Mouse (Mus musculus): ENCODE measurements around the gene Fanci.

The Fanci gene

GRCm38 (mm10) chr7:79387140-79387539, 4.6 kb upstream of the Fanci start:
- in situ Hi-C loops (cut with MseI, MboI): no loop called here

- in situ Hi-C loops (cut with MseI, MboI): no loop called here
Observed at GRCm38 (mm10) chr7:79387991-79388390, 3.7 kb upstream of the Fanci start.

DNA sequence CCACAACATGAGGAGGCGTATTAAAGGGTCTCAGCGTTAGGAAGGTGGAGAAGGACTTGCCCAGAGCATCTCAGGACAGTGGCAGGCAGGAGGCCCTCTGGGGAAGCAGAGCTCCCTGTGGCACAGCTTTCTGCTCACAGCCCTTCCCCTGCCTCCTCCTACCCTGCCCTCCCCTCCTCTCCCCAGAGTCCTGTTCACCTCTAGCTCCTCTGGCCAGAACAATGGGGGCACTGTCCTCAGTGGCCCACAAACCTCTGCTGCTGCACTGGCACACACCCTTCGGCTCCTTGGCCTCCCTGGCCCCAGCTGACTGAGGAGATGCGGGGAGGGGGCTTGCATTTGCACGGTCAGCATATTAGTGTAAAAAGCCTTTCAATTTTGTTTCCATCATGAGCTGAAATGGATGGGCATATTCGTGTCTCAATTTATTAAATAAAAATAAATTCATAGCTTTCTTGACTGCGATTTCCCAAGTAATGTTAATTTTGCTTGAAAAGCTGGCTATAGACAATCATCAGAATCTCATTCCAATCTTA, 3.0 kb upstream of the Fanci start:
- in situ Hi-C loops (cut with MseI, MboI): no loop called here

DNA sequence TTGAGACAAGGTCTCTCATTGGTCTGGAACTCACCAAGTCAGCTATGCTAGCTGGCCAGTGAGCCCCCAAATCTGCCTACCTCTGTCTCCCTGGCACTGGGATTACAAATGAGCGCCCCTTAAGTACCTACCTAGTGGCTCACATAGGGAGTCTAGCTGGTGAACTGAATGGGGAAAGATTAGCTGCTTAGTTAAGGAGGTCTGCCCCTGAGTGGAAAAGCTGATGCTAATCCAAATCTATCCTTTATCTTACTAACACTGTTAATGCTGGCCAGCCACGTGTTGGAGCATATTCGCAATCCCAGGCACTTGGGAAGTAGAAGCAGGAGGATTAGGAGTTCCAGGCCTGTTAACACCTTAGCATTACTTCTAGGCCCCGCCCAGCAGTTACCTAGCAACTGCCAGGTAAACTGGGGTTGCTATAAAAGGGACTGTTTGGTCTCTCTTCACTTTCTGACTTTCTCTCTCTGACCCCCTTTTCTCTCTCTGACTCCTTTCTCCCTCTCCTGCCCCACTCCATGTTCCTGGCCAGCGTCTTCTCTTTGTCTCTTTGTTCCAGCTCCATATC, 1.5 kb upstream of the Fanci start:
- in situ Hi-C loops (cut with MseI, MboI): no loop called here

DNA sequence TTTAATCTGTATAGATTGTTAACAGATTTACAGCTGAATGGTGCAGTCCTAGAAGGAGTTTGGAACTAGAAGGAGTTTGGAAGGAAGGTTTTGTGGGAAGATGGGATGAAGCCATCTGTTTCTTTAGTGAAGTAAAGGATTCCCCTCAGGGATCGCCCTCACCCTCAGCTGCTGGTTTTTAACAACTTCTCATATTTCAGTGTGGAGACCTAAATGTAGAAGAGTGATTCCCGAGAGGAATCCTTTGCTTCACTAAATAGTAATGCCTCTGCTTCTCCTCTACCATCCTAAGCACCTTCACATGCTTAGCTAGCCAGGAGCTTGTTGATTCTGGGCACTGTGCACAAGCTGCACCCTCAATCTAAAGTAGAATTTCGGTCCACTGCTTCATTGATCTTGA, 258 bp upstream of the Fanci start:
- in situ Hi-C loops (cut with MseI, MboI): no loop called here

DNA sequence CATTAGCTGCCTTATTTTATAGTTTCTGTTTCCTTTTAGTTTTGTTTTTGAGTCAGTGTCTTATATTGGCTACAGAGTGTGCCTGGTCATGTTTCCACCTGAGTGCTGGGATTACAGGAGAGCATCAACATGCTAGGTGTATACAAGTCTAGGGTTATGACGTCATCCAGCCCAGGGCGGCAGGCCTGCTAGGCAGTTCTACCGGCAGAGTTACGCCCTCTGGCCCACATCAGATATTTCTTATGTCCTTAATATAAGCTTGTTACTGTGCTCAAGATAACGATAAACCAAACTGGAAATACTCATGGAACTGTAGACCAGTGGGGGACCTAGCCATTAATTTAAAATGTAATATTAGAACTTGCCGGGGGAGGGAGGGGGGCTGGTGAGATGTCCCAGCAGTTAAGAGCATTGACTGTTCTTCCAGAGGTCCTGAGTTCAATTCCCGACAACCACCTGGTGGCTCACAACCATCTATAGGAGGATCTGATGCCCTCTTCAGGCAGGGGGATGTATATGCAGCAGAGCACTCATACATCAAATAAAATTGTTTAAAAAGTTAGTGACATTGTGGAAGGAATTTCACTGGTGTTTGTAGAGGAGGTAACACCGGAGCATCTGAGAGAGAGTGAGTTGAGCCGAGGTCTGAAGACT, 1.3 kb downstream of the Fanci start:
- in situ Hi-C loops (cut with MseI, MboI): no loop called here

DNA sequence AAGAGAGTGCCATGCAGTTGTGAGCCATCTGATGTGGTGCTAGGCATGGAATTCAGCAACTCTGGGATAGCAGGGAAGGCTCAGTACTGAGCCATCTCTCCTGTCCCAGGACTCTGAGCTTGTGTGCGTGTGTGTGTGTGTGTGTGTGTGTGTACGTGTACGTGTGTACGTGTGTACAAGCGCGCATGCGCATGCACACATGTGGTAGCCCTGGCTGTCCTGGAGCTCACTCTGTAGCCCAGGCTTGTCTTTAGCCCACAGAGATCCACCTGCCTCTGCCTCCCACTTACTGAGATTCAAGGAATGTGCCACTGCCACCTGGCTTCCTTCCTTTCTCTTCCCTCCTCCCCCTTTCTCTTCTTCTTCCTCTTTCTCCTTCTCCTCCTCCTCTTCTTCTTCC, 2.2 kb downstream of the Fanci start:
- in situ Hi-C loops (cut with MseI, MboI): no loop called here

GRCm38 (mm10) chr7:79394666-79395065, 2.9 kb downstream of the Fanci start:
- in situ Hi-C loops (cut with MseI, MboI): no loop called here

DNA sequence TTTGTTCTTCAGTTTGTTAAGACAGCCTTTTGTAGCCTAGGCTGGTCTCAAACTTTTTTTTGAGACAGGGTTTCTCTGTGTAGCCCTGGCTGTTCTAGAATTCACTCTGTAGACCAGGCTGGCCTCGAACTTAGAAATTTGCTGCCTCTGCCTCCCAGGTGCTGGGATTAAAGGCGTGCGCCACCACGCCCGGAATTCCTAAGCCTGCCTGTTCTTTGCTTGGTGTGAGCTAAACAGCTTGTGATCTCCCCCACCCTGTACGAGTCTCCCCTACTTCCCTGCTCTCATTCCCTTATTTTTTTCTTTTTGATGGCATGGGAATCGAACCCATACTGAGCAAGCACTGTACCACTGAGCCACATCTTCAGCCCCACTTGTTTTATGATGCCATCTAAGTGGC, 3.5 kb downstream of the Fanci start:
- in situ Hi-C loops (cut with MseI, MboI): no loop called here

GRCm38 (mm10) chr7:79397446-79397963, 5.8 kb downstream of the Fanci start:
- in situ Hi-C loops (cut with MseI, MboI): no loop called here

GRCm38 (mm10) chr7:79398426-79398825, 6.7 kb downstream of the Fanci start:
- in situ Hi-C loops (cut with MseI, MboI): no loop called here

DNA sequence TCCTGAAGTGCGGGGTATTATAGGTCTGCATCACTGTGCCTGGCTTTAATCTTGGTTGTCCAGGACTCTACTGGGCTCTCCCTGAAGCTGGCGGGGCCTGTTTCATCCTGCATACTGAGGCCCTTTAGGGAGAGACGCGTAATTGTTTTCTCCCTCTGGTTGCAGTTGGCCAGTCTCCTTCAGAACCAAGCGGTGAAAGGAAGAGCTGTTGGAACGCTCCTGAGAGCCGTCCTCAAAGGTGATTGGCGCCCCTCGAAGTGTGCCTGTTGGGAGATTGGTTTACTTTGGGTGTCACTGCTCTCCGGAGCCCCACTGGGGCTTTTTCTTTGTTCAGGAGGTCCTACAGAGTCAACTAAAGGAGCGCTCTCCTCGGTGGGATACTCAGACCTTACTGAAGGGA, 7.2 kb downstream of the Fanci start:
- in situ Hi-C loops (cut with MseI, MboI): no loop called here

GRCm38 (mm10) chr7:79400296-79400695, 8.6 kb downstream of the Fanci start:
- in situ Hi-C loops (cut with MseI, MboI): no loop called here

DNA sequence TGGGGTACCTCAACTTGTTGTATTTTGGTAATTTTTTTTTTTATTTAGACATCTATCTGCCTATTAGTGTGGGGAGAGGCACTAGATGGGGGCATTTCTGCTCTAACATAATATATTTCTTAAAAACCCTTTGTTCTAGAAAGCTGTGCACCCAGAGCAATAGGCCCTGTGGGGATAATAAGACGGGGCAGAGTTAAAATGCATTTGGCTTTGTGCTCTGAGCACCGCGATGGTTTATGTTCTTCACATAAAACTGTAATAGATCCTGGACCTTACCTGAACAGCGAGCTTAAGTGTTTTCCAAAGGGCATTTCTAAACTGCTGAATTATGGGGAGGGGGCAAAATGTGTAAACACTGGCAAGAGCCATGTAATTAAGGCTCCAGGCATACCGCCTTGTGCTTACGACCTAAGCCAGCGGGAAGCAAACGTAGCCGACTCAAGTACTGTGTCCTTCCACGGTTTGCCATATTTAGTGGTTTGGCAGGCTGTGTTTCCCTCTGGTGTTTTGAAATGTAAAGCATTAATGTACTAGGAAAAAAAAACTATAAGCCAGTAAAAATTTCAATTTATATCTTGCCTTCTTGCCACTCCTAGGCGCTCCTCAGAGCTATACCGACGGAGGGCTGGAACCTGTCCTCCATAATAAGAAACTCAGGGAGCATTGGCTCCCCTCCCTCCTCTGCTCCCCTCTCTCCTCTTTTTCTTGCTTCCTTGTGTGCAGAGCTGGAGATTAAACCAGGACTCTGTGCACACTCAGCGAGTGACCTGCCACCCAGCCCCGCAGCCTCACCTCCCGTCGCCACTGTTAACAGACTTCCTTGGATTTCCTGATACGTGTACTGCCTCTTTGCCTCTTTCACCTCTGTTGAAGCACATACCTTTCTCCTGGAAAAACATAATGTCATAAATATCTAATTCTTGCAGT, 23.0 kb downstream of the Fanci start:
- in situ Hi-C loops (cut with MseI, MboI): no loop called here

- in situ Hi-C loops (cut with MseI, MboI): no loop called here
Observed at GRCm38 (mm10) chr7:79419950-79420349, 28.2 kb downstream of the Fanci start.

DNA sequence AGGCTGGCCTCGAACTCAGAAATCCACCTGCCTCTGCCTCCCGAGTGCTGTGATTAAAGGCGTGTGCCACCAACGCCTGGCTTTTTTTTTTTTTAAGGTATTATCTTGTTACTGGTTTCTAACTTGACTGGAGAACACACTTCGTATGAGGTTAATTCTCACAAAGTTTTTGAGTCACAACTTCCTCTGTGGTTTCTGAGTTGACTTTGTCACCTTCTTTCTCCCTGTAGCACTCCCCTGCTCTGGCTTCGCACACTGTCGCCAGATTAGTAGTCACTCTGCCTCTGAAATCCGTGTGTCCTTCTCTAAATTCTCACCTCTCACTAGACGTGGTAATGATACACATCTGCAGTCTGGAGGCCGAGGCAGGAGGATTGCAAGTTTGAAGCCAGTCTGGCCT, 31.1 kb downstream of the Fanci start:
- in situ Hi-C loops (cut with MseI, MboI): no loop called here

- in situ Hi-C loops (cut with MseI, MboI): no loop called here
Observed at GRCm38 (mm10) chr7:79425804-79426203, 34.1 kb downstream of the Fanci start.

GRCm38 (mm10) chr7:79428243-79428642, 36.5 kb downstream of the Fanci start:
- in situ Hi-C loops (cut with MseI, MboI): no loop called here

- in situ Hi-C loops (cut with MseI, MboI): no loop called here
Observed at GRCm38 (mm10) chr7:79440035-79440434, 48.3 kb downstream of the Fanci start.

DNA sequence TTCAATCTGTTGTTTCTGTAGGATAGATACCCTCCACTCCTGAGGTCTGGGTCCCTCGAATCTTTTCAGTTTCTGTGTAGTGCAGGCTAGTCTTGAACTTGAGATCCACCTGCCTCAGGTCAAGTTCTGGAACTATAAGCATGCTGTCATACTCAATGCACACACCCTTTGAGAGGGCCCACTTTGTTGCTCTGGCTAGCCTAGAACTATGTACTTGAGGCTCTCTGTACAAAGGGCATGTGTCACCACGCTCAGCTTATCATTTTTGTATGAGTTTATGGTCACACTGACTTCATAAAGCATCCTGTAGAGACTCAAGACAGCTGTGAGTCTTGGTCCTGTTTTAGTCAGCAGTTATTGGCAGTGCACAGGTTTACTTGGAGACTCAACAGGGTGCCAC, 55.3 kb downstream of the Fanci start:
- in situ Hi-C loops (cut with MseI, MboI): no loop called here

DNA sequence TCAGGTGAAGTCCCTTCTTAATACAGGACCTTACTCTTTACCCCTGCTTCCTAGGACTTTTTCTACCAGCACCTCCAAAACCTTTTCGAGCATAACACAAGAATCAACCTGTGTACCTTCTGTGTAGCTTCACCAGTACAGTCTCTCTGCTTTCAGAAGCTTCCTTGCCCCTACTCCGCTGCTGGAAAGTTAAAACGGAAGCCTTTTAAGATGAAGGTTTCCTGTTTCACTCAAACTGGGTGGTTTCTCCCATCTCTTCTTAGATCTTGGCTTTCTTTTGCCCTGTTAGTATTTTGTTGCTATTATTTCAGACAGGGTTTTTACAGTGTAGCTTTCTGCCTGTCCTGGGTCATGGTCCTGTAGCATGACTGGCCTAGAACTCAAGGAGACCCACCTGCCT, 55.8 kb downstream of the Fanci start:
- in situ Hi-C loops (cut with MseI, MboI): no loop called here

DNA sequence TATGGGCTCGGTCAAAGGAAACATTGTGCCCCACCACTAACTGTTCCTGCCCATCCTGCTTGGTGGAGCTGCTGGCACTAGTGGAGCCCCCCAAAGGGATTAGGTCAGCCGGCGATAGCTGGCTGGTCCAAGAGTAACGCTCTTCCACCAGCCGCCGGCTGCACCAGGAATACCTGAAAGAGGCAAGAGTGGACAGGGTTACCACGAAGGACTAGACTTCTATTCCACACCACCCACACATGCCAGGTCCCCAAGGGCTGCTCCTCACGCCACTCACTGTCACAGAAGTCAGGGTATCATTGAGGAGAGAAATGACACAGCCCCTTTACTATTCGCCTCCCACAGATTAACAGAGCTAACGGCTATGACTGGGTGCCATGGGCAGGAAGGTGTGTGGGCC, 70.0 kb downstream of the Fanci start:
- in situ Hi-C loops (cut with MseI, MboI): no loop called here

Data from mouse trophoblast stem cell (cell line).